Mouse (Mus musculus) common myeloid progenitor, adult 5-6 weeks (primary cell): ENCODE results near the gene Serp1. TPM values are rescaled to one million over a fixed set of nuclear protein-coding genes. Genes with fewer than 3 reads are reported as not detected.
A peak's percentile ranks its signal among the peaks of the same experiment; 100 is the strongest.
"Not testable (repeated sequence)": the region's sequence is repeated elsewhere in the genome, so short reads cannot be mapped to it uniquely, and the experiment has no call there.

ENCODE experiments used
- ATAC-seq: replicated peaks from 2 replicates; pipeline ENCODE4 v1.8.0; 2016; ENCODE audit warnings: low read depth, mild to moderate bottlenecking, moderate TSS enrichment, inconsistent platforms; ENCODE audit not compliant: poor library complexity, severe bottlenecking
- total RNA-seq: library from RNA; stranded (forward); fragments of 200-1000, 187-1606 nt; gene quantifications from 2 replicates; pipeline ENCODE4 v1.2.3, GENCODE M21; 2017

Gene Serp1
- total RNA-seq, 1 experiment from 2014 or later, result 73.1 TPM

DNA sequence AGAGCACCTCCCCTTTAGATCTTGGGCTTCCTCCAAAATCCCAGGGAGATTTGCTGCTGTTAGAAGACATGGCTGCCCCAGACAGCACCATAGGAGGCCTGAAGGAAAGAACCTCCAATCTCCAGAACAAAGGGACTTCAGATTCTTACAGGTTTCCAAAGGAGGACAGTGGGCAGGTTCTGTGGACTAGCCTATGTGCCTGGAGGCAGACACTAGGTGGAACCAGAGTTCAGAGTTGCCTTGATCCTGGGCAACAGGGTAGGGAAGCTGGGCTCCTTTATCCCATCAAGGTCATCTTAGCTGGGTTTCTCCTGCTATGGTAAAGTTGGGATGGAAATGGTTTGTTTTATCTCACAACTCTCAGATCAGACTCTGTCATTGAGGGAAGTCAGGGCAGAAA, 14.1 kb downstream of the Serp1 start:
- no peak; the same call in 1 of the 2 replicates for ATAC-seq

DNA sequence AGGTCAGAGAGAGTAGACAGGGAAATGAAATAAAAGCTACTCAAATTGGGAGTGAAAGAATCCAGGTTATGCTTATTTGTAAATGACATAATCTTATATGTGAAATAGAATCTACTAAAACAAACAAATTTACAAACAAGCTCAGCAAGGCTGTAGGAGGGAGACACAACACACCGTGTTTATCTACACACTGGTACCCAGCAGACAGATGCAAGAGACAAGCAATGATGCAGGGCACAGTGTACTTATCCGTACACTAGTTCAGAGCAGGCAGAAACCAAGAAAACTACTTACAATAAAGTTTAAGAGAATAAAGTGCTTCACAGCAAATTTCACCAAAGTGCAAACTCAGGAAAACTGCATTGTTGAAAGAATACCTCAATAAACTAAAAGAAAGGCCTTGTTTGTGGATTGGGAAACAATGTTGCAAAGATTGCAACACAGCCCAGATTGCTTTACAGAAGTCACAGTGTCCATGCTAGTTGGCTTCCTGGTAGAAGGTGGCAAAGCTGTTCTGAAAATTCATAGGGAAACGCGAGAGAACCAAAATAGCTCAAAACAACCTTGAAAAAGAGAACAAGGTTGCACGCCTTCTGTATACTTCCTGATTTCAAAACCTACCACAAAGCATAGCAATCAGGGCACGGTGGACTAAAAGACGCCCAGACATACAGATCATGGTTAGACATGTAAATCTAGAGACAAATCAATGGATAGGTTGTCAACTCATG, 17.5 kb downstream of the Serp1 start:
- peak; percentile 88 for ATAC-seq

GRCm38 (mm10) chr3:58504676-58505075, 21.0 kb downstream of the Serp1 start:
- ATAC-seq, result no peak

DNA sequence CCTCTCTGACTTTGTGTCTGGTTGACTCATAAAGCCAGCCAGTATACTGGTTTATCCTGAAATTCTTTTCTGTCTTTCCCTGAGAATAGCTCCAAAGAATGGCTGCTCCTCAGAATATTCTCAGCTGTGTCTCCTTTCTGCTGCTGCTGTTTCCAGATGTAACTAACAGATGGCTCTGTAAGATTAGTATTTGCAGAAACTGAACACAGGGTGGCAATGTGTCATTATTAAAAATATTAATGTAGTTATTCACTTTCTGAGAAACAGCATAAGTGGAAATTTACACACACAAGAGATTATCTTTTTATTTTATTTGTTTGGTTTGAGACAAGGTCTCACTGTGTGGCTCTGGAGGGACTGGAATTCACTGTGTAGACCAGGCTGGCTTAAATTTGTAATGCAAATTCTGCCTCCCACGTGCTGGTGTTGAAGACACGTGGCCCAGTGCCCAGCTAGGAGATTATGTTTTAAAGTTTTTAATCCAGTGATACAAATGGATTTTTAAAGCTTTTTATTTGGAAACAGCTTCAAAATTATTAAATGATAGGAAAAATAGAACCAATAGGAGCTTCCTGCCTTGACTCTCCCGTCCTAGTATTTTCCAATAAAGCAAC, 21.9 kb downstream of the Serp1 start:
- ATAC-seq, result no peak

- peak; percentile 98 for ATAC-seq
Measured at GRCm38 (mm10) chr3:58501961-58502360, 23.7 kb downstream of the Serp1 start.

DNA sequence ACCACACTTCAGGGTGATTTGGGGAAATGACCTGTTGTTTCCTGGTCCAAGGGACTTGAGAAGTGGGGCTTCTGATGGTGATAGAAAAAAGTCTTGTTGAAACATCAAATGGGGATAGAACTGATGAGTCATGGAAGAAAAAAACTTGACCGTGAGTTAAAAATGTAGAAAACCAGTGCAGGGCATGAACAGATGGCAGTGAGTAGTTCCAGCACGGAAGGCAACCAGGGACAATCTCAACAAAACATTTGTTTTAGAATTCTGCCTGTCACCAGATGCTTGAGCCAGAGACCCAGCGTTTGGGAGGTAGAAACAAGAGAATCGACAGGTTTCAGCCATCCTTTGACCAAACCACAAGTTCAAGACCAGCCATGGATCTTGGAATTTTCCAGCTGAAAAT, 32.1 kb downstream of the Serp1 start:
- no peak for ATAC-seq

GRCm38 (mm10) chr3:58490787-58491186, 34.9 kb downstream of the Serp1 start:
- peak; percentile 78 for ATAC-seq

DNA sequence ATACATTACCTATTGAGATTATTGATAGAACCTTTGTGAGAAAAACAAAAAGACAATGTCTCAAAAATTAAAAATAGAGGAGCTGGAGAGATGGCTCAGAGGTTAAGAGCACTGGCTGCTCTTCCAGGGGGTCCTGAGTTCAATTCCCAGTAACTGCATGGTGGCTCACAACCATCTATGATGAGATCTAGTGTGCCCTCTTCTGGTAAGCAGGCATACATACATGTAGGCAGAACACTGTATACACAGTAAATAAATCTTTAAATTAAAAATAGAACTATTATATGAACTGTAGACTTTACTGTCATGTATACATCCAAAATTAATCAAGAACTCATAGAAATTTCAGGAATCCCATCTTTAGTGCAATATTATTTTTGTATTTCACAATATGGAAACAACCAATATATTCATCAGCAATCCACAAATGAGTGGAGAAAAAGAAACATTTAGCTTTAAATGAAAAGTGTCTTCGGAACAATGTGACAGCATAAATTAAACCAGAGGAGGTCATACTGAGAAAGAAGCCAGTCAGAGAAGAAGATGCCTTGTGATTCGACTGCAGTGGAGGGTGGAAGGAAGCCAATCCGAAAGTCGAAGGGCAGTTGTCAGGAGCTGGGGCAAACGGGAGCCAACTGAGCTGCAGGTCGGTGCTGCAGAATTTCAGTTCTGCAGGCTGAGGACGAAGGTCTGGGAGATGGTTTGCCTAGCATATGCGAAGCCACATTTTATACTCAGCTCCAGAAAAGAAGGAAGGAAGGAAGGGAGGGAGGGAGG, 37.5 kb downstream of the Serp1 start:
- 0 out of 2 replicates have a peak, but pooled peaks have one; percentile 50 for ATAC-seq

DNA sequence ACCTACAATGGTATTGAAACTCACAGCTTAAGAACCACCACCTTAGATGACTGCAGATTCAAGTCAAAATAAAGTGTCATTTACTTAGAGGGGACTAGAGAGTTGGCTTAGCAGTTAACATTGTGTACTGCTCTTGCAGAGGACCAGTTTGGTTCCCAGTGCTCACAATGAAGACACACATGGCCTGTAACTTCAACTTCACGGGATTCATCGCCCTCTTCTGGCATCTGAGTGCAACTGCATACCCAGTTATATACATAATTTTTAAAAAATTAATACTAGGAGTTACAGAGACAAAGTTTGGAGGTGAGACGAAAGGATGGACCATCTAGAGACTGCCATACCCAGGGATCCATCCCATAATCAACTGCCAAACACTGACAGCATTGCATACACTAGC, 38.6 kb downstream of the Serp1 start:
- no peak for ATAC-seq

GRCm38 (mm10) chr3:58485883-58486282, 39.8 kb downstream of the Serp1 start:
- 0 out of 2 replicates have a peak, but pooled peaks have one; percentile 62 for ATAC-seq

GRCm38 (mm10) chr3:58478755-58479455, 46.8 kb downstream of the Serp1 start:
- no peak for ATAC-seq

- ATAC-seq, result not testable (repeated sequence)
Measured at GRCm38 (mm10) chr3:58475298-58475697, 50.4 kb downstream of the Serp1 start.

Other genes with a start within 250 kb of the Serp1 start
- 20.0 and 20.1 TPM in 2 replicates for gene Tsc22d2, start 111.2 kb downstream of the Serp1 start, total RNA-seq
- 139 and 146 TPM in 2 replicates for gene Eif2a, start 71 bp downstream of the Serp1 start, total RNA-seq
- 156 and 164 TPM in 2 replicates for gene Selenot, start 50.7 kb upstream of the Serp1 start, total RNA-seq
- gene Erich6, start 111.3 kb upstream of the Serp1 start, total RNA-seq, result not detected in 2 replicates
- gene Siah2, start 166.5 kb upstream of the Serp1 start, total RNA-seq, result 11.3 and 13.2 TPM in 2 replicates